Mouse (Mus musculus): Measurements from ENCODE around the gene Dpp3. TPM values are rescaled to one million over a fixed set of nuclear protein-coding genes. Genes with fewer than 3 reads are reported as not detected.
"Not testable (repeated sequence)": the region's sequence is repeated elsewhere in the genome, so short reads cannot be mapped to it uniquely, and the experiment has no call there.

Gene Dpp3
- polyA plus RNA-seq, 1 experiment from 2014 or later: 83.3 TPM

DNA sequence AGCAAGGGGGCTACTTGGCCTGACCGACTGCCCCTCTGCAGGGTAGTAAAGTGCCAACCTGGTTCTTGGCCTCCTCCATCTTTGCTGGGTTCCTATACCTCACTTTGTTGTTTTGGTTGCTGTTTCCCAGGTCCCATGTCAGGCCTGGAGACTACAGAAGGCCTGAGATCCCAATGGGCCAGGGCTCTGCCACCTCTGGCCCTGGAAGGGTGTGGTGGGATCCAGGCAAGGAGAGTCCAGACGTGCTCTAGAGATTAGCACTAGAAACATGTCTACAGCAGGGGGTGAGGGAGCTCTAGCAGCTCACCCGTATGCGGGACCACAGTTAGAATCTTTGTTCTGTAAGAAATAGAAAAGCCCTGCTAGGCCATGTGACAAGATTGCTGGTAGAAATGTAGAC is 44.1 kb downstream of the Dpp3 start:
- 47% methylated on average over 4 of the region's 4 CpGs for WGBS (ENCODE audit: insufficient replicate concordance)
- Histone ChIP-seq H3K9me3 (replicated peaks) (no peaks in the 10 kb centered on the region), H3K36me3 (peaks cover 51% of the 10 kb centered on the region), H3K27me3 (replicated peaks) (no peaks in the 10 kb centered on the region), H3K4me1 (peaks cover 54% of the 10 kb centered on the region), H3K27ac (peak overlapping the region; percentile 73), H3K4me3 (no peak overlapping the region), H3K4me2 (peak overlapping the region; percentile 30), H3K9ac (peak overlapping the region; percentile 47)
- ATAC-seq: peak; percentile 91

DNA sequence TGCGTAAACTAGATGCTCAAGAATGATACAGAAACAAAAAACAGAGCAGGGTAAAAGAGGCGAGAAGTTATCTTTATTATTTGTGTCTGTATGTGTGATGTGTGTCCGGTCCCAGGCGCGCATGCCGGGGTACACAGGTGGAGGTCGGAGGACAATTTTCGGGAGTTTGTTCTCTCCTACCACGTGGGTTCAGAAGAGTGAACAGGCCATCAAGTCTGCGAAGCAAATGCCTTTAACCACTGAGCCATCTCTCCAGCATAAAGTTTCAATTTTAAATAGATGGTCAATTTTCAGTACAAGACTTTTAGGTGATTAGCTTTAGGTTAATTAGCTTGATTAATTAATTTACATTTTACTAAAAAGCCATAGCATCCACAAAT is 48.8 kb downstream of the Dpp3 start:
- Histone ChIP-seq H3K9me3 (replicated peaks) (no peaks in the 10 kb centered on the region), H3K27me3 (replicated peaks) (peaks cover 25% of the 10 kb centered on the region; the same call in 1 of the 2 replicates), H3K4me1 (peaks cover 67% of the 10 kb centered on the region), H3K36me3 (peaks cover 46% of the 10 kb centered on the region), H3K4me3 (peak overlapping the region; percentile 92), H3K9ac (peak overlapping the region; percentile 91), H3K27ac (peak overlapping the region; percentile 85), H3K4me2 (peak overlapping the region; percentile 84)
- ATAC-seq: no peak
- WGBS (ENCODE audit: insufficient replicate concordance): 54% methylated on average over 10 of the region's 10 CpGs

DNA sequence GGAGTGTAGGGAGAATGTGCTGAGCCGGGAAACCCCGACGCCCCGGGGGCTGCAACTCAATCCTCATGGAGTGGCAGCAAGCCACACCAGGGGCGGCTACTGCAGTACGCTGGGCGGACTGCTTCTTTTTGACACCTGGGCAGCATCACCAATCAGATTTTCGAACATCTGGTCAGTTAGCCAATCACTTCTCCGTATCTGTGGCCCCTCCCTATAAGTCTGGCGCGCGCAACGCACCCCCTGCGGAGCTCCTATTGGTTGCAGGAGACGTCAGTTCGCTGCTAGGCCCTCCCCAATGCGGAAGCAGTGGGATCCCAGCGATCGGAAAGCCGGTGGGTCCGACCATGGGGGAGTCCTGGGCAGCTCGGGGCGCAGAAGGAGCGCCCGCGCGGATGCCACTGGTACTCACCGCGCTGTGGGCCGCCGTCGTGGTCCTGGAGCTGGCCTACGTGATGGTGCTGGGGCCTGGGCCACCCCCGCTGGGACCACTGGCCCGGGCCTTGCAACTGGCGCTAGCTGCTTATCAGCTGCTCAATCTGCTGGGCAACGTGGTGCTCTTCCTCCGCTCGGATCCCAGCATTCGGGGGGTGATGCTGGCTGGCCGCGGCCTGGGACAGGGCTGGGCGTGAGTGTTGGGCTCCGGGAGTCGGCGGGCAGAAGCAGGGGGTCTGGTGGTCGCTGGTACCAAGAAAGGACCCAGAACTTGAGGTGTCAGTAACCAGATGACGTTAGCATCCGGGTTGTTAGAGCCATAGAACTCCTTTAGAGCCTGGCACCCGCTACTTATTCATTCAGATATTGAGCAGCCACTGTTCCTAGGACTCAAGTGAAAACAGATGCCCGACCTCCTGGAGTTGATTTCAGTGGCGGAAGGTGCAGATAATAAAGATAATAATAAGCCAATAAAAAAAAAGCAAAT is 49.4 kb downstream of the Dpp3 start, which contains the start of gene Zdhhc24:
TSS of gene Zdhhc24 (plus strand) at position 264 of the 919 bp plus-strand sequence.
- peak; percentile 98 for ATAC-seq
- Histone ChIP-seq H3K9ac (peak within 1 kb of the TSS; percentile 91), H3K27me3 (replicated peaks) (peaks cover 25% of the 10 kb centered on the region; the same call in 1 of the 2 replicates), H3K36me3 (peaks cover 39% of the 10 kb centered on the region), H3K9me3 (replicated peaks) (no peaks in the 10 kb centered on the region), H3K27ac (peak within 1 kb of the TSS; percentile 85), H3K4me1 (peaks cover 60% of the 10 kb centered on the region), H3K4me2 (peak within 1 kb of the TSS; percentile 84), H3K4me3 (peak within 1 kb of the TSS; percentile 92)
- under 1% methylated on average over 52 of the region's 52 CpGs for WGBS (ENCODE audit: insufficient replicate concordance)

DNA sequence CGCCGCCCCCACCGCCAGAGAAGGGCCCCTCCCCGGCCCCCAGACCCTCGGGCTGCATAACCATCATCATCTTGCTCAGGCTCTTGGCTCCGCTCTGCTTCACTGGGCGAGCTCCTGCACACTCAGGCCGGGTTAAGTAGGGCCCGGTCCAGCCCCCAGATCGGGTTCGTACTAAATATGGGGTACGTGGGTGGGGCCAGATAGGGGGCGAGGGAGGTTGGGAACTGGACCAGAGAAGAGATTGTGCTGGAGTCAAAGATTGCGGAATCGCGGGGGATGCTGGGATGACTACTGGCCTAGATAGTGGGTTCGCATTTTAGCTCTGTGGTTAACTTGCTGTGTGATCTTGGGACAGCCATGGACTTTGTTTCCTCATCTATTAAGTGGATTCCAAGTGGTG is 50.3 kb downstream of the Dpp3 start, which contains the start of gene Actn3:
TSS of gene Actn3 (minus strand) at position 125 of the 400 bp plus-strand sequence.
- no peak for ATAC-seq
- Histone ChIP-seq H3K4me2 (peak within 1 kb of the TSS; percentile 84), H3K9me3 (replicated peaks) (no peaks in the 10 kb centered on the region), H3K27ac (peak within 1 kb of the TSS; percentile 85), H3K4me1 (peaks cover 52% of the 10 kb centered on the region), H3K27me3 (replicated peaks) (peaks cover 32% of the 10 kb centered on the region), H3K9ac (peak within 1 kb of the TSS; percentile 91), H3K36me3 (peaks cover 30% of the 10 kb centered on the region), H3K4me3 (peak within 1 kb of the TSS; percentile 92)
- 9% methylated on average over 17 of the region's 17 CpGs for WGBS (ENCODE audit: insufficient replicate concordance)

DNA sequence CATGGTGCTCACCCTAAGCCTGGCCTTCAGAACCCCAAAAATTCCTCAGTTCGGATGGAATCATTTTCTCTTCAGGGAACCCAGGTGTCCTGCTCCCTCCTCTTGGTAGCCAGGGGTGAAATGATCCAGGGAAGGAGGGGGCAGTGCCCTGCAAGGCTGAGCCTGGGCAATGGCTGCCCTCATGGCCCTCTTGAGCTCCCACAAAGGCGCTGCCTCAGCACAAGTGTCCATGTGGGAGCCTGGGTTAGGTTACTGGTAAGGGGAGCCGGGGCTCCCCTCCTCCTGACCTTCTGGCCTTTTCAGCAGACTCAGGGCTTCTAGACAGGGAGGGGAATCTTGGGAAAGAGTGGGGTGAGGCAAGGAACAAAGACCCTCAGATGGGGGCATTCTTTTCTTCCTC is 51.3 kb downstream of the Dpp3 start:
- Histone ChIP-seq H3K36me3 (peaks cover 20% of the 10 kb centered on the region), H3K4me3 (no peak overlapping the region), H3K27ac (no peak overlapping the region), H3K4me2 (no peak overlapping the region), H3K27me3 (replicated peaks) (peaks cover 42% of the 10 kb centered on the region), H3K4me1 (peaks cover 46% of the 10 kb centered on the region), H3K9me3 (replicated peaks) (no peaks in the 10 kb centered on the region), H3K9ac (no peak overlapping the region; the same call in 1 of the 2 replicates)
- 65% methylated on average over 3 of the region's 3 CpGs for WGBS (ENCODE audit: insufficient replicate concordance)
- no peak for ATAC-seq

- 50% methylated on average over 3 of the region's 4 CpGs for WGBS (ENCODE audit: insufficient replicate concordance)
- Histone ChIP-seq H3K4me3 (no peak overlapping the region), H3K9ac (no peak overlapping the region; the same call in 1 of the 2 replicates), H3K9me3 (replicated peaks) (no peaks in the 10 kb centered on the region), H3K4me2 (no peak overlapping the region), H3K4me1 (peaks cover 42% of the 10 kb centered on the region), H3K27me3 (replicated peaks) (peaks cover 47% of the 10 kb centered on the region), H3K36me3 (peaks cover 15% of the 10 kb centered on the region), H3K27ac (no peak overlapping the region)
- no peak for ATAC-seq
Observed at GRCm38 (mm10) chr19:4876241-4876640, 51.8 kb downstream of the Dpp3 start.

DNA sequence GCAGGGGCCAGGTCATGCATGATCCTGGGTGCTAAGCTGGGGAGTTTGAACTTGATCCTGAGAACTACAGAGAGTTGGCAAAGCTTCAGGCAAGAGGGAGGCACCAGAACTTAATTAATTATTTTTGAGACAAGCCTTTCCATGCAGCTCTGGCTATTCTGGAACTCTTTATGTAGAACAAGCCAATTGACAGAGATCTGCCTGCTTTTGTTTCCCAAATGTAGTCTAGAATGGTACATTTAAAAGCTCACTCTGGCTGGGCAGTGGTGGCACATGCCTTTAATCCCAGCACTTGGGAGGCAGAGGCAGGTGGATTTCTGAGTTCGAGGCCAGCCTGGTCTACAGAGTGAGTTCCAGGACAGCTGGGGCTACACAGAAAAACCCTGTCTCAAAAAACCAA is 53.5 kb downstream of the Dpp3 start:
- H3K4me3 ChIP-seq; H3K27ac ChIP-seq; H3K36me3 ChIP-seq; H3K9ac ChIP-seq; H3K4me2 ChIP-seq; ATAC-seq; H3K9me3 ChIP-seq (replicated peaks): not testable (repeated sequence)
- Histone ChIP-seq H3K27me3 (replicated peaks) (peaks cover 63% of the 10 kb centered on the region), H3K4me1 (peaks cover 33% of the 10 kb centered on the region)
- 73% methylated on average over 1 of the region's 1 CpGs for WGBS (ENCODE audit: insufficient replicate concordance)

DNA sequence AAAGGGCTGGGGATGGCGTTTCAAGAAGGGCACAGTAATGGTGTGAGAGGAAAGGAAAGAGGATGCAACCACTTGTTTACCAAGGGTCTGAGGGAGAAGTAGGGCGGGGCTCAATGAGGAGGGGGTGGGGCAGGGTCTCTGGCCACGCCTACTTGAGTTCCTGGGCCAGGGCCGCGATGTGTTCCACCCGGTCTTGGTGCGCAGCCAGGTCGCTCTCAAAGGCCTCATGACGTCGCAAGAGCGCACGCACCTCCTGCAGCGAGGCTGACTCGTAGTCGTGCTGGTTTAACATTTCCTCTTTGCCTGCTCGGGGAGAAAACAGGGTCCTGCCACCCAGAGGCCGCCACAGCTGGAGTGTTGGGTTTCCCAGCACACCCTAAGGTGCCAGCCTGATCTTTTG is 62.9 kb downstream of the Dpp3 start:
- ATAC-seq: no peak
- Histone ChIP-seq H3K4me1 (peaks cover 24% of the 10 kb centered on the region), H3K36me3 (no peaks in the 10 kb centered on the region), H3K4me3 (no peak overlapping the region), H3K9me3 (replicated peaks) (no peaks in the 10 kb centered on the region), H3K9ac (no peak overlapping the region), H3K4me2 (peak overlapping the region; percentile 30), H3K27me3 (replicated peaks) (peaks cover 82% of the 10 kb centered on the region), H3K27ac (no peak overlapping the region)
- 4% methylated on average over 17 of the region's 17 CpGs for WGBS (ENCODE audit: insufficient replicate concordance)

- no peaks in the 10 kb centered on the region for H3K36me3 ChIP-seq
- H3K9ac ChIP-seq: no peak overlapping the region
- H3K9me3 ChIP-seq (replicated peaks): no peaks in the 10 kb centered on the region
- no peak overlapping the region for H3K27ac ChIP-seq
- WGBS (ENCODE audit: insufficient replicate concordance): 64% methylated on average over 6 of the region's 6 CpGs
- peaks cover 63% of the 10 kb centered on the region for H3K27me3 ChIP-seq (replicated peaks)
- H3K4me2 ChIP-seq: no peak overlapping the region
- H3K4me3 ChIP-seq: no peak overlapping the region
- peaks cover 36% of the 10 kb centered on the region for H3K4me1 ChIP-seq
- no peak for ATAC-seq
Observed at GRCm38 (mm10) chr19:4863048-4863447, 65.0 kb downstream of the Dpp3 start.

DNA sequence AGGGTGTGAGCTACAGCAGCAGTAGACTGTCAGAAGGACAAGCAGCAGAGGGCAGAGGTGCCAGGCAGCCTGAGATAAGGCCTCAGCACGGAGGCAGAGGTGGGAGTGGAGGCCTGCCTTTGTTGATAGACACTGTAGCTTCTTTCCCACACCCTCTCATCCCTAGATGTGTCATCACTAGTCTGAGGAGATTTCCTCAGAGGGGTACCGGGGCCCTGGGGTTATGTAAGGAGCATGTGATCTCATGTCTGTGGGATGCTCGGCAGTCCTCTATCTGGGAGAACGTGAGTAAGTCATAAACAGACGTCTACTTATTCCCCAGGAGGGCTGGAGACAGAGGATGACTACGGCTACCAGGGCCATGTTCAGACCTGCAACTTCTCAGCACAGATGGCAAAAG is 69.0 kb downstream of the Dpp3 start:
- no peaks in the 10 kb centered on the region for H3K9me3 ChIP-seq (replicated peaks)
- ATAC-seq: peak; percentile 99
- 26% methylated on average over 6 of the region's 6 CpGs for WGBS (ENCODE audit: insufficient replicate concordance)
- peak overlapping the region; percentile 85 for H3K27ac ChIP-seq
- H3K36me3 ChIP-seq: no peaks in the 10 kb centered on the region
- peak overlapping the region; percentile 53 for H3K4me2 ChIP-seq
- H3K27me3 ChIP-seq (replicated peaks): peaks cover 63% of the 10 kb centered on the region
- peaks cover 53% of the 10 kb centered on the region for H3K4me1 ChIP-seq
- peak overlapping the region; percentile 27 for H3K4me3 ChIP-seq
- H3K9ac ChIP-seq: peak overlapping the region; percentile 36
